Mouse (Mus musculus): ENCODE results near the gene Ankrd52.

- peak; percentile 77 for TF ChIP-seq POLR2A (IDR thresholded peaks at IDR 0.05; ENCODE audit: control insufficient read depth, low read depth, low read length)
- TF ChIP-seq CTCF (IDR thresholded peaks at IDR 0.05; ENCODE audit: control insufficient read depth, insufficient read depth, insufficient replicate concordance, low read depth, low read length): no peak
Observed at GRCm38 (mm10) chr10:128337306-128338181, 39.4 kb upstream of the Ankrd52 start, which contains the start of gene Cs.
